Mouse (Mus musculus) telencephalon, adult 2 months (tissue): ENCODE measurements around the gene Smarcc2.

Experiments
- DNase-seq: peaks from one replicate; pipeline ENCODE4 v3.0.0-alpha.2; 2011; ENCODE audit warnings: low read depth, low spot score

The Smarcc2 gene

GRCm38 (mm10) chr10:128458719-128459408 is at the start of gene Smarcc2:
Smarcc2 (plus strand) TSS chr10:128459248.
- DNase-seq: no peak

- DNase-seq: peak; percentile 99
Observed at GRCm38 (mm10) chr10:128409692-128410559, 49.1 kb upstream of the Smarcc2 start.

GRCm38 (mm10) chr10:128410560-128410845 is 48.5 kb upstream of the Smarcc2 start:
- DNase-seq: no peak

- peak; percentile 92 for DNase-seq
Observed at GRCm38 (mm10) chr10:128411211-128412054, 47.6 kb upstream of the Smarcc2 start, which contains the start of the genes Nabp2 and Rnf41. Nabp2 (minus strand) TSS chr10:128411492. Rnf41 (plus strand) TSS chr10:128411657.

- DNase-seq: no peak
Observed at GRCm38 (mm10) chr10:128412055-128412381, 47.0 kb upstream of the Smarcc2 start.

- DNase-seq: no peak
Observed at GRCm38 (mm10) chr10:128412558-128412957, 46.5 kb upstream of the Smarcc2 start.

- DNase-seq: no peak
Observed at GRCm38 (mm10) chr10:128413076-128413475, 46.0 kb upstream of the Smarcc2 start.

GRCm38 (mm10) chr10:128414848-128415247 is 44.2 kb upstream of the Smarcc2 start:
- no peak for DNase-seq

- no peak for DNase-seq
Observed at GRCm38 (mm10) chr10:128422426-128422825, 36.6 kb upstream of the Smarcc2 start.

GRCm38 (mm10) chr10:128424604-128425003 is 34.4 kb upstream of the Smarcc2 start:
- no peak for DNase-seq

- DNase-seq: no peak
Observed at GRCm38 (mm10) chr10:128425260-128425659, 33.8 kb upstream of the Smarcc2 start.

GRCm38 (mm10) chr10:128429052-128429451 is 30.0 kb upstream of the Smarcc2 start:
- DNase-seq: no peak

GRCm38 (mm10) chr10:128429454-128429853 is 29.6 kb upstream of the Smarcc2 start:
- DNase-seq: no peak

- no peak for DNase-seq
Observed at GRCm38 (mm10) chr10:128433417-128433816, 25.6 kb upstream of the Smarcc2 start.

- DNase-seq: no peak
Observed at GRCm38 (mm10) chr10:128434681-128435080, 24.4 kb upstream of the Smarcc2 start.

- no peak for DNase-seq
Observed at GRCm38 (mm10) chr10:128435186-128435823, 23.7 kb upstream of the Smarcc2 start.

- DNase-seq: no peak
Observed at GRCm38 (mm10) chr10:128435873-128436272, 23.2 kb upstream of the Smarcc2 start.

- DNase-seq: no peak
Observed at GRCm38 (mm10) chr10:128436376-128436775, 22.7 kb upstream of the Smarcc2 start.

GRCm38 (mm10) chr10:128438675-128439279 is 20.3 kb upstream of the Smarcc2 start:
- DNase-seq: no peak

GRCm38 (mm10) chr10:128440407-128440806 is 18.6 kb upstream of the Smarcc2 start:
- DNase-seq: no peak
